Mouse (Mus musculus): ENCODE measurements around the gene Dock6.

The Dock6 gene

DNA sequence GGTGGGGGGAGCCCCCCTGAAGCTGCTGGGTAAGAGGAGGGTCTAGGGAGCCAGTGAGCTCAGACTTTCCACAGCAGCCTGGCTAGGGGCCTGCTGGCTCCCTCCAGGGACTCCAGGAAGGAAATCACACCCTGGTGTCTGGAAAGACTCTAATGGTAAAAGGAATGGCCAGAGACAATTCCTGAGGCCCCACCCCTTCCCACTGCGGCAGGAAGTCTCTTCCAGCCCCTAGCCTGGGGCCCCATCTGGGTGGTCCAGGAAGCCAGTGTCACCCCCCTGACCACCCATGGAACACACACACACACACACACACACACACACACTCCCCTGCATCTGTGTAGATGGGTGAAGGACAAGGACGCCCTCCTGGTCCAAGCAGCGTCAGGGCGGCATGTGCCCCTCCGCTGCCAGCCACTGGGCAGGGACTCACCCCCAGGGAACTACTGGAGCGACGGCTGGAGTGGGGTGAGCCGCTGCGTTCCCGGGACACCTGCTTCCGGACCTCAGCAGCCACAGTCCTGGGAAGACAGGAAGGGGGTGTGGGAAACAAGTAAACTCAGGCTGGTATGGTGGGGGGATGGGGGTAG is 5.6 kb downstream of the Dock6 start:
- no peak for DNase-seq (ENCODE audit: low spot score)

DNA sequence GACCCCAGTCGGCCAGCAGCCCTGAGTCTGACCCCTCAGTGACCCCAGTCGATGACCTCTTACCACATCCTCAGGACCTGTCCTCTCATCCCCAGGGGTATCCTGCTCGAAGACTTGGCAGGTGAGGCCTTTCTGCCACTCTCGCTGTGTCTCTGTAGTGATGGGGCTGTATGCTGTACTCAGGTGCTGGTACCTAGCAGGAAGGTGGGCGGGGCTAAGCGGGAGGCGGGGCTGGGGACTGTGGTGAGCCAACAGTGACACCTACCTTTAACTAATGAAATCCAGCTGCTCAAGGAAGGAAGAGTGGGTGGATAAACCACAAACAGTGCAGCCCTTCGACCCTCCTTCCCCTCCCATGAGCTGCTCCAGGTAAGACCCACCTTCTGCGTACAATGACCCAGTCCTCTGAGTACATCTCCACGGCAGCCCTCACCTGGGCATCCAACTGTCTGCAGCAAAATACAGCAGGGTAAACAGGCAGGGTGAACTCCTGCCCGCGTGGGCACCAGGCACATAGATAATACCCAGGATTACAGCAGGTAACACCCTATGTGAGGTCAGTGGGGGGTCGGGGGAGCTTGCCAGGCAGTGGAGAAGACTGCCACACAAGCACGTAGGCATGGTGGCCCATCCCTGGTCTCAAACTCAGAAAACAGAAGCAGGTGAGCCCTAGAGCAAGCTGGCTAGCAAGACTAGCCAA is 6.9 kb downstream of the Dock6 start:
- DNase-seq (ENCODE audit: low spot score) = no peak

DNA sequence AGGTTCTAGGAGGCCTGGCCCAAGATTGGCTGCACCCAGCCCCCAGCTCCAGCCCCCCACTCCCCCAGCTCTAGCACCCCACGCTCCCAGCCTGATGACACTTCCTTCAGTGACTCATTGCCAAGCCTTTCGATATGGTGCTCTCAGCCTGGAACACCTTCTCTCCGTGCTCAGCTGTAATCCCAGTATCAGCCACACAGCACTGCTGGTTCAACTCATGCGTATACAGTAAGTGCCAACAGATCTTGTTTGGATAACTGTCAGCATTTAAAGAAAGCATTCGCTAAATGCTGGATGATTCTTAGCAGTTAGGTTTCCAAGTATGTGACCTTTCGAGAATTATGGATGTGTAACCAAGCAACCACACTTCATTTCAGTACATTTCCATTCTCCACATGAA is 9.3 kb downstream of the Dock6 start:
- DNase-seq (ENCODE audit: low spot score) = no peak

DNA sequence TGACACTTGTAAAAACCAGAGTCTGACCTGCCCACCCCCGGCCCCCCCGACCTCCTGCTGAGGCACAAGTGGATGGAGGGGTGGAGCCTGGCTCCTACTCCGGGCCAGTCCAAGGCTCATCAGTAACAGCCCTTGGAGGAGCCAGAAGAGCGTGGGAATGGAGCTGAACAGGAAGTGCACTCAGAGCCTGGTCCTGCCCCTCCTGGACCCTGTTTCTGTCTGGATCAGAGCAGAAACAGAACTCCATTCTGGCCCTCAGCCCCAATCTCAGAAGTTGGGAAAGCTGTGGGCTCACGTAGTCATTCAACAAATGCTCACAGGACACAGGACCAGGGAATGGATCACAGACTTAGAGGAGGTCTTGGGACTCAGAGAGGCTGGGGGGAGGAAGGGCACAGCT is 10.0 kb downstream of the Dock6 start:
- DNase-seq (ENCODE audit: low spot score) = no peak

- no peak for DNase-seq (ENCODE audit: low spot score)
Measured at GRCm38 (mm10) chr9:21841340-21841739, 11.1 kb downstream of the Dock6 start.

DNA sequence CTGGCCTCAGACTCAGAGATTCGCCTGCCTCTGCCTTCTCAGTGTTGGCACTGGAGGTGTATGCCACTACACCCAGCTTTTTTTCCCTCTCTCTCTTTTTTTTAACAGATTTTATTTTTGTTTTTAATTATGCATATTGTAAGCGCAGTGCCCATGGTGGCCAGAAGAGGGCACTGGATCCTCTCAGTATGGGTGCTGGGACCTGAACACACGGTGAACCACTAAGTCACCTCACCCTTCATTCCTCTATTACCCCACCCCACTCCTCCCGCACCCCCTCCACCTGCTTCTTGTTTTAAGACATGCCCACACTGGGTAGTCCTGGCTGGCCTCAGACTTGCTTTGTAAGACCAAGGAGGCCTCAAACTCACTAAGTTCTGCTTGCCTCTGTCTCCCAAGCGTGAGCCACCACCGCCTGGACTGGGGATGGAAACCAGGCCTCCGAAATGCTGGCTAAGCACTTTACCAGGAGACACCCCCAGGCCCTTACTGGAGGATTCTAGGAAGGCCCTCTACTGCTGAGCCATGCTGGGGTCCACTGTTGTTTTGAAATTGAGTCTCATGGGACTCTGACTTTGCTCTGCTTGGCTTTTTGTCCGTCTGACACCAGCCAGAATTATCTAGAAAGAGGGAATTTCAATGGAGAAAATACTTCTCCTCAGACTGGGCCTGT is 12.2 kb downstream of the Dock6 start:
- peak; percentile 9 for DNase-seq (ENCODE audit: low spot score)

GRCm38 (mm10) chr9:21837690-21838089 is 14.7 kb downstream of the Dock6 start:
- no peak for DNase-seq (ENCODE audit: low spot score)

DNA sequence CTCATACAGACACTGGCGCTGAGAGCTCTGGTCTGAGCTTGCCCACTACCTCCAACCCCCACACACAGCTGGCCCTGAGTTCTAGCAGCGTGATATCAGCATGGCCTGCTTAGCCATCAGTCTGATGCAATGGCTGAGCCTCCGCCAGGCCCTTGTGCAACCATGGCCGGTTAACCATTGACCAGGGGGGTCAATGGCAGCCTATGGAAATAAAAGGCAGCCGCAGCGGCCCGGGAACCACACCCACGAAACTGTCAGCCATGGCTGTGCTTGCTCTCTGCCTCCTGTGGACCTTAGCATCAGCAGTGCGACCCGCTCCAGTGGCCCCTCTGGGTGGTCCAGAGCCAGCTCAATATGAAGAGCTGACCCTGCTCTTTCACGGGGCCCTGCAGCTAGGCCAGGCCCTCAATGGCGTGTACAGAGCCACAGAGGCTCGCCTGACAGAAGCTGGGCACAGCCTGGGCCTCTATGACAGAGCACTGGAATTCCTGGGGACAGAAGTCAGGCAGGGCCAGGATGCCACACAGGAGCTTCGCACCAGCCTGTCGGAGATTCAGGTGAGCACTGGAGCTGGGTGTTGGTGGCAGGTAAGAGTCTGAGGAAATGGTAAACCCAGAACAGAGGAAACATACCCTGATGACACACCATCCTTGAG is 17.1 kb downstream of the Dock6 start, which contains the start of gene Angptl8:
Angptl8 (plus strand) TSS at position 253 of the 655 bp plus-strand sequence.
- DNase-seq (ENCODE audit: low spot score) = no peak

GRCm38 (mm10) chr9:21831558-21832240 is 20.7 kb downstream of the Dock6 start:
- DNase-seq (ENCODE audit: low spot score) = no peak

- DNase-seq (ENCODE audit: low spot score) = no peak
Measured at GRCm38 (mm10) chr9:21830936-21831335, 21.5 kb downstream of the Dock6 start.

DNA sequence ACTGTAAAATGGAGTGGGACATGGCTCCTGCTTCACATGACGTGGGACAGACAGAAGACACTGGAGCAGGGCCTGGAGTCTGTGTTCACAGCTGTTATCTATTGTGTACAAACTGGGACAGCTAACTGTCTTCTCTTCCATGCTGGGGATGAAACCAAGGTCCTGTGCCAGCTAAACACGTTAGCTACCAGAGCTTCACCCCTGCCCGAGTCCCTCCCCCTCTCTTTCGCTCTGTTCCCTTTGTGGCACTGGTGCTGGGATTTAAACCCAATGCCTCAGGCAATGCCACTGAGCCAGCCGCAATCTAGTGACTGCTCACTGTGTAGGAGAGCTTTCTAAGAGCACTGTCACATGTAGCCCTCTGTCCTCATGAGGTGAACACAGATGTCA is 22.0 kb downstream of the Dock6 start:
- no peak for DNase-seq (ENCODE audit: low spot score)

- no peak for DNase-seq (ENCODE audit: low spot score)
Measured at GRCm38 (mm10) chr9:21829834-21830460, 22.5 kb downstream of the Dock6 start.

GRCm38 (mm10) chr9:21824366-21824765 is 28.1 kb downstream of the Dock6 start:
- DNase-seq (ENCODE audit: low spot score) = no peak

- no peak for DNase-seq (ENCODE audit: low spot score)
Measured at GRCm38 (mm10) chr9:21823957-21824356, 28.5 kb downstream of the Dock6 start.

DNA sequence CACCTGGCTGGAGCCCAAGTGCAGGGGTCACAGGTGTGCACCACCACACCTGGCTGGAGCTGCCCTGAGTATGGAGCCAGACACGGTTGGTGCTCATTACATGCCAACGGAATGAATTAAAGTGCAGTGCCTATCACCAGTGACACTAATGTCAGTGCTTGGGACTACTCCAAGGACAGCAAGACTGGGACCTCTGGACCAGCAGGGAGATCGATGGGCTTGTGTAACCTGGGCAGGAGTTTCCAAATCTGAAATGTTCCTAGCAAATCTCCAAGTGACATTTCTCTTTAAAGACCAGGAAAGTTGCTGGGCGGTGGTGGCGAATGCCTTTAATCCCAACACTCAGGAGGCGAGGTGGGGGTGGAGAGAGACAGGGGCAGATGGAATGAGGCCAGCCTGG is 29.7 kb downstream of the Dock6 start:
- DNase-seq (ENCODE audit: low spot score) = no peak

GRCm38 (mm10) chr9:21820183-21820582 is 32.3 kb downstream of the Dock6 start:
- DNase-seq (ENCODE audit: low spot score) = no peak

DNA sequence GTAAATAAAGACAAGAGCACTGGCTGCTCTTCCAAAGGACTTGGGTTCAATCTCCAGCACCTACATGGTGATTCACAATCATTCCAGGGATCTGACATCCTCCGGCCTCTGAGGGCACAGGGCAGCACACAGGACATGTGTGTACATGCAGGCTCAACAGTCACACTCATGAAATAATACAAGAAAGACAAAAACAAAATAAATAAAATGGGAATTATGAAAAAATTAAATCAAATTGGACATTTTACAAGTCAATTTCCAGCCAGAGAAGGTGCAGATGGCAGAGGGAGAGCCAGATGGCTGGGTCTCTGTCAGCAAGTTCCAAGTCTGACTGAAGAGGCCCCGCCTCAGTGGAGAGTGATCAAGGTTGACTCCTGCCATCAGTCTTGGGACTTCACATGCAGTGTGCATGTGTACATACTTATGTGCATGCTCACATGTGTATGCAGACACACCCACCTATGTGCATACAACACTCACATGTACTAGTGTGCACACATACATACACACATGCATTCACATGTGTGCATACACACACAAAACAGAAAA is 33.2 kb downstream of the Dock6 start:
- DNase-seq (ENCODE audit: low spot score) = no peak

DNA sequence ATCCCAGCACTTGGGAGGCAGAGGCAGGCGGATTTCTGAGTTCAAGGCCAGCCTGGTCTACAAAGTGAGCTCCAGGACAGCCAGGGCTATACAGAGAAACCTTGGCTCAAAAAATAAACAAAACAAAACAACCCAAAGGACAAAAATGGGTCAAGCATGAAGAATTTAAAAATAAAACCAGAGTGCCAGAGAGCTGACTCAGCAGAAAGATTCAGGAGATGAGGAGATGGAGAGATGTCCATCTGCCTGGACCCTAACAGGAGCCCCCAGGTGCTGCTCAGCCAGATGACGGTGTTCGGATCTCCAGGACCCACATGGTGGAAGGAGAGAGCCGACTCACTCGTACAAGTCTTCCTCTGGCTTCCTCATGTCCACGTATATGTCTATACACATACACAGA is 33.9 kb downstream of the Dock6 start:
- DNase-seq (ENCODE audit: low spot score) = no peak

GRCm38 (mm10) chr9:21818125-21818524 is 34.3 kb downstream of the Dock6 start:
- DNase-seq (ENCODE audit: low spot score) = no peak

- no peak for DNase-seq (ENCODE audit: low spot score)
Measured at GRCm38 (mm10) chr9:21816716-21817305, 35.6 kb downstream of the Dock6 start.

- no peak for DNase-seq (ENCODE audit: low spot score)
Measured at GRCm38 (mm10) chr9:21811170-21811569, 41.3 kb downstream of the Dock6 start.

Measured in spleen, adult 12 weeks (tissue).